Mouse (Mus musculus) myocyte (in vitro differentiated cells): Measurements from ENCODE around the gene Spock1.

Experiments used
- E2F4 ChIP-seq: IDR thresholded peaks from one replicate; pipeline ENCODE4 v1.6.1; 2011; ENCODE audit warnings: mild to moderate bottlenecking, control low read depth, moderate library complexity; ENCODE audit not compliant: insufficient read depth
- MAX ChIP-seq: IDR thresholded peaks from one replicate; pipeline ENCODE4 v1.6.1; 2011; ENCODE audit warnings: low read depth, mild to moderate bottlenecking, control low read depth
- MYOD1 ChIP-seq, 3 experiments: IDR thresholded peaks; one replicate each; pipeline ENCODE4 v1.6.1; 2011; ENCODE audit warnings: control low read depth in 2 of 3, low read depth in 2 of 3, mild to moderate bottlenecking in 2 of 3, moderate library complexity in 1 of 3; ENCODE audit not compliant: insufficient read length in 2 of 3, control insufficient read depth in 1 of 3
- MYOG ChIP-seq, 3 experiments: IDR thresholded peaks; one replicate each; pipeline ENCODE4 v1.6.1; 2011; ENCODE audit warnings: control low read depth in 2 of 3, low read depth in 2 of 3, mild to moderate bottlenecking in 2 of 3; ENCODE audit not compliant: insufficient read length in 2 of 3, control insufficient read depth in 1 of 3, insufficient read depth in 1 of 3
- POLR2A ChIP-seq: IDR thresholded peaks from one replicate; pipeline ENCODE4 v1.6.1; 2011; ENCODE audit warnings: low read depth, mild to moderate bottlenecking, control low read depth, moderate library complexity; ENCODE audit not compliant: insufficient read length
- TCF3 ChIP-seq: IDR thresholded peaks from one replicate; pipeline ENCODE4 v1.6.1; 2011; ENCODE audit warnings: low read depth, control low read depth; ENCODE audit not compliant: insufficient read length

- TF ChIP-seq MYOG (IDR thresholded peaks at IDR 0.05; ENCODE audit: control insufficient read depth in 1 of 3, insufficient read depth in 1 of 3, insufficient read length in 2 of 3, low read depth in 2 of 3) (no peak), MAX (no peak), POLR2A (no peak), E2F4 (no peak), MYOD1 (IDR thresholded peaks at IDR 0.05; ENCODE audit: control insufficient read depth in 1 of 3, insufficient read length in 2 of 3, low read depth in 2 of 3) (no peak), TCF3 (no peak)
Measured at GRCm38 (mm10) chr13:57688926-57689325, 219.2 kb downstream of the Spock1 start.
